Mouse (Mus musculus) urinary bladder, postnatal 14 days (tissue): ENCODE data around the gene Mlph.

Source experiments
- DNase-seq: peaks from one replicate; pipeline ENCODE4 v3.0.0; 2021; ENCODE audit warnings: low spot score

Gene Mlph

GRCm38 (mm10) chr1:90969347-90969784 is 54.5 kb downstream of the Mlph start, which contains the start of gene Rab17:
Gene Rab17 (minus strand): TSS chr1:90969661.
- peak; percentile 76 for DNase-seq

- no peak for DNase-seq
These were observed 55.1 kb downstream of the Mlph start for GRCm38 (mm10) chr1:90969881-90970390.

DNA sequence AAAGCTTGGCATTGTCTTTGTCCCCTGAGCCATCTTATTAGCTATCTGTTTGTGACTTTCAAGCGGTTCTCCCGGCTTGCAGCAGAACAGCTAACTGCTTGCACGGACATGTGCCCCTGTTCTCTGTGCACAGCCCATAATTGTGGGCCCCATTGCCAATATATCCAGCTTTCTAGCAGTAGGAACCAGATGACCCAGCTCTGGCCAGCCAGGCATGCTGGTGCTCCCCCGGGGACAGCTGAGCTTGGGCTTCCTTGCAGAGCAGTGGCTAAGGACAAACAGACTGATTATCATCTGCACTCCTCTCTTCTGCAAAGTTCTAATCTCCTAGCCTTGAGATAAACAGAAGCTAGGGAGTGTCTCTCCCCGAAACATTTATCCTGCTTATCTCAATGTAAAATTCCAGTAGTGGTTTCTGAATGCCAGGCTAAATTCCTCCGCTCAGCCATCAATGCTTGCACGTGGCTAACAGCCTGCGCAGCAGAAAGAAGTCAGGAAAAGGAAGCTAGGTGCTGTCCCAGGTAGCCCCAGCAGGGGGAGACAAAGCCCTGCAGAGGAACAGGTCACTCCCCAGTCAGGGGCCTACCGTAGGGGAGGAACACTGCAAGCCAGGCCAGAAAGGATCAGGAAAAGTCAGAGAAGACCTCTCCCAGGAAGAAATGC is 58.2 kb downstream of the Mlph start:
- peak; percentile 98 for DNase-seq

GRCm38 (mm10) chr1:90973574-90973911 is 58.7 kb downstream of the Mlph start:
- DNase-seq, result no peak

- DNase-seq, result peak; percentile 66
These were observed 60.2 kb downstream of the Mlph start for GRCm38 (mm10) chr1:90974906-90975649.

- no peak for DNase-seq
These were observed 61.1 kb downstream of the Mlph start for GRCm38 (mm10) chr1:90975960-90976359.

DNA sequence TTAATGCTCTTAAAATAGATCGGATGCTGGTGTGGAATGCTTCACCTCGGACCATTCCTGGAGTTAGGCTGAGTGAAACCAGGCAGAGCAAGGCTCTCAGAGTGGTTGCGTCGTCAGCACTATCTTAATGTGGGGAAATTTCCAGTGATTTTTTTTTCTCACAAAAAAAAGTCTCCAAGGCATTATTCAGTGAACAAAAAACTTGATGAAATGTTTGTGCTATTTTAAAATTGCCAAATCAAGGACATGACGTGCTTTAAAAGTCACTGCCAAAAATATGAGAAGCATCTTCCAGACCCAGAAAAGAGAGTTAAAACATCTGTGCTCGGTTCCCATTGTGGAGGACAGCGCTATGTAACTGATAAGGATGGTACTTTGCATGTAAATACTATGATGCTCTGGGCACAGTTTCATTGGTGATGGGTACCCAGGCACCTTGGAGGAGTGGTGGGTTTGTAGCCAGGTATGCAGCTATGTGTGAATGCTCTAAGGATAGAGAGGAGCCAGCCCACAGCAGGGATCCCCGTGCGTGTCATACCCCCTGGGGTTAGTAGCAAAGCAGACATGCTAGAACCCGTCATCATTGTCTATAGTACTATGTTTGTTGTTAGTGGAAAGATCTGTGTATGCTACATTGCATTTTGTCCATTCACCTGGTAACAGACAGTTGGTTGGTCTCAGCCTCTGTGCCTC is 65.9 kb downstream of the Mlph start:
- DNase-seq, result no peak

GRCm38 (mm10) chr1:90981346-90981745 is 66.5 kb downstream of the Mlph start:
- no peak for DNase-seq

GRCm38 (mm10) chr1:90995916-90996315 is 81.0 kb downstream of the Mlph start:
- DNase-seq, result no peak

DNA sequence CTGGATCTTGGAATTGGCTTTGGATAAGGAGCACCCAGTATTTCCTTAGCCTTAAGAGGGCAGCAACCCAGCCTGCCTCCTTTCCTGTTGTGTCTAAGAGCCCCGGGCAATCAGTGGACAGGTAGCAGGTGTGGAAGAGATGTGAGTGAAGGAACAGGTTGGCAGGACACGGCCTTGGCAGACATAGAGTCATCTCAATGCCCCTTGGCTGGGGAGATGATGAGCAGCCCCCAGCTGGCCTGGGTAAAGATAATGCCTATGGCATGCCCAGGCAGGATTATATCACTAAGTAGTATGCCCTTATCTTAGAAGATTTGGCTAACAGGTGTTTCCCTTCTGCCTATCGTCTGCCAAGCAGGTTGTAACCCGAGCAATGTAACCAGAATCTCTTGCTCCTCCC is 82.3 kb downstream of the Mlph start:
- no peak for DNase-seq

GRCm38 (mm10) chr1:90997641-90998040 is 82.8 kb downstream of the Mlph start:
- DNase-seq, result no peak

DNA sequence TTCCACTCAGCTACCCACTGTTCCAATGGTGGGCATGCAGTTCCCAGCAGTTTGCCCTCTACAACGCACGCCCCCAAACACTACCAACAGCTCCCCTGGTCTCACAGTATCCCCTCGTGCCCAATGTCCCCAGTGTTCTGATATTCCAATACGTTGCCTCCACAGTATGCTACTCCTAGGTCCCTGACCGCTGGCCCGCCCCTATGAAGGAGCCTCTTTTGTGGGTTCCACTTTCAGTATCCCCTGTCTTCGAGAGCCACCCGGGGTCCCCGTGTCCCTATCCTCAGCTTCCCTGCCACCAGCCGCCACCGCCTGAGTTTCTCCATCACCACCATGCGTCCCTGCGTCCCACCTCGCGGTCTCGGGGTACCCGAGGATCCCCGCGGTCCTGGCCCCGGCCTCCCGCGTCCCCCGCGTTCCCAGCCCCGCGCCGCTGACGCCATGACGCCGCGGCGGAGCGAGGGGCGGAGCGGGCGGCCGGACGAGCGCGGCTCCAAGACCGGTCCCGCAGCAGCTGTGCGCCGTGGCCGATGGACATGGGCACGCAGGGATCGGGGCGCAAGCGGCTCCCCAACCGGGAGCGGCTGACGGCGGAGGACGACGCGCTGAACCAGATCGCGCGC is 83.5 kb downstream of the Mlph start, which contains the start of gene Lrrfip1:
Lrrfip1 (plus strand) TSS at position 470 of the 623 bp plus-strand sequence.
- DNase-seq, result peak; percentile 56

DNA sequence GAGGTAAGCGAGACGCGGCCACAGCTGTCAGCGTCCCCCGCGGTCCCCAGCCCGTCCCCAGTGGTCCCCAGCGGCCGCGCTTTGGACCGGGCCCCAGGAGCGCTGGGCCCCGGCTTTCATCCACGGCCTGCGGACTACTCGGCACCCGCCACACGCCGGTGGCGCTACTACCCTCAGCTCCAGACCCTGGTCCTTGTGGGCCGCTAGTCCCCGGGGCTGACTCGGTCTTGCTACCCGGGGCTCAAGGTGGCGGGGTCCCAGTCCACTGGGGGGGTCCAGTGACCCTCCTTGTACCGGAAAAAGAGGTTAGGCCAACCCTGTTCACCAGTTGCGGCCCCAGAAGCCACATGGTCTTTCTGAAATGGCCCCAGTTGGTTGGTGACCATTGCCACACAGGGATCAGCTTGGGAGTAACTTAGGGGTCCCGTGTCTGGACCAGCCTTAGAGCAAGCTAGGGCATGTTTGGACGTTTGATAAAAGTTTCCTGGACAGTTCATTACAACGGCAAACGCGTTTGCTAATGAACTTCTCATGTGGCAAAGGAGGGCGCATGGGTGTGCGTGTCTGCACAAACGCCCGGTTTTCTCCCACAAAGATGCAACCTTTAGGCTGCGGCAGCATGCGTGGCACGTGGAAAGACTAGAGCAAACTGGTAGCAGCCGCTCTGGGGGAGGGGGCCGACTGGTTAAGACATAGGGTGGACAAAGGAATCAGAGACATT is 84.2 kb downstream of the Mlph start:
- DNase-seq, result peak; percentile 28

- DNase-seq, result no peak
These were observed 85.2 kb downstream of the Mlph start for GRCm38 (mm10) chr1:90999911-91000601.
